Mouse (Mus musculus) forebrain, embryonic 12.5 days (tissue): ENCODE results near the gene Cidec. TPM values are rescaled to one million over a fixed set of nuclear protein-coding genes. Genes with fewer than 3 reads are reported as not detected.

Experiments used
- ATAC-seq: fragments of 200-750 bp; cut with Nextera tagmentation; 2 replicates; pipeline ENCODE4 v1.8.0; 2017; ENCODE audit warnings: moderate TSS enrichment; ENCODE audit not compliant: low FRiP score
- H3K27ac ChIP-seq: fragments of 300-500 bp; sonication (generic); 2 replicates; pipeline ENCODE4 v1.5.1; 2016; ENCODE audit warnings: mild to moderate bottlenecking
- H3K27me3 ChIP-seq: fragments of 300-500 bp; sonication (generic); 2 replicates; pipeline ENCODE4 v1.6.1; 2016; ENCODE audit warnings: mild to moderate bottlenecking
- H3K36me3 ChIP-seq: fragments of 300-500 bp; sonication (generic); replicated peaks from 2 replicates; pipeline ENCODE4 v1.6.1; 2016; ENCODE audit warnings: mild to moderate bottlenecking
- H3K4me1 ChIP-seq: fragments of 300-500 bp; sonication (generic); 2 replicates; pipeline ENCODE4 v1.6.1; 2016
- H3K4me2 ChIP-seq: fragments of 300-500 bp; sonication (generic); 2 replicates; pipeline ENCODE4 v1.6.1; 2016; ENCODE audit warnings: mild to moderate bottlenecking, moderate library complexity
- H3K4me3 ChIP-seq: fragments of 300-500 bp; sonication (generic); replicated peaks from 2 replicates; pipeline ENCODE4 v1.5.1; 2016; ENCODE audit warnings: mild to moderate bottlenecking
- H3K9ac ChIP-seq: fragments of 300-500 bp; sonication (generic); 2 replicates; pipeline ENCODE4 v1.6.1; 2016; ENCODE audit warnings: mild to moderate bottlenecking
- H3K9me3 ChIP-seq: fragments of 300-500 bp; sonication (generic); 2 replicates; pipeline ENCODE4 v1.6.1; 2016
- WGBS: fragments of 180-500 bp; shearing (Covaris S2); methylation state at CpG from one replicate; pipeline ENCODE4 v1.1.7; 2016; 5-methylcytosine and 5-hydroxymethylcytosine counted together
- polyA plus RNA-seq: library from polyadenylated mRNA; unstranded; fragments of >200 nt; fragmentation: Nextera tagmentation; extraction: Ambion mirVana; gene quantifications from 2 replicates; pipeline ENCODE4 v1.2.1, GENCODE M21; 2016

The Cidec gene
- polyA plus RNA-seq, 1 experiment from 2014 or later, result not detected

DNA sequence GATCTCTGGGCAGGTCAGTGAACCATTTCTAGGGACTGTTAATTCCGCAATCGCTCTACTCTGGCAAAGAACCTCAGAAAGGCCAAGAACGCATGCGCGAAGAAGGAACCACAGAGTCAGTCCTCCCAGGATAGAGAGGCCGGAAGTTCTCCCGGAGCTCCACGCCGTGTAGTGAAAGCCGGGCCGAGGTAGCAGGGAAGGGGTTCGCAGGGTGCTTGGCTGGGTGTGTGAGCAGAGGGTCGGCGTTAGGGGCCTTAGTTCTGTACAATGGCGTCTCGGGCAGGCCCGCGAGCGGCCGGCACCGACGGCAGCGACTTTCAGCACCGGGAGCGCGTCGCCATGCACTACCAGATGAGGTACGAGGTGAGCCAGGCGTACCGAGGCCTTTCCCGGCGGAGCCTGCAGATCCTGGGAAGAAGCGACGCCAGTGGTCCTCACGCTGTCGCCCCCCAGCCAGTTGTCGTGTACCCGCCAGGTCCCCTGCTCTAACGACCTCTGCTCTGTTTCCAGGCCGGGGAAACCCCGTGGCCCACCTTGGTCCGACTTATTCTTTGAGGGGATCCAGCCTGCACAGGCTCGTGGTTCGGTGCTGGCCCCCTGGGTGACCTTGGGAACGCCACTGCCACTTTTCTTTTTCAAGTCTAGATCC lies 7.0 kb upstream of the Cidec start, which contains the start of gene Jagn1:
TSS of gene Jagn1 (plus strand) at position 128 of the 649 bp plus-strand sequence.
- peaks cover 9% of the 10 kb centered on the region for H3K4me1 ChIP-seq
- H3K9me3 ChIP-seq, result no peaks in the 10 kb centered on the region
- peak within 1 kb of the TSS; percentile 43 for H3K27ac ChIP-seq
- ATAC-seq, result peak; percentile 95
- peak within 1 kb of the TSS; percentile 68 for H3K4me3 ChIP-seq
- H3K9ac ChIP-seq, result peak within 1 kb of the TSS; percentile 90
- H3K27me3 ChIP-seq, result no peaks in the 10 kb centered on the region
- peaks cover 22% of the 10 kb centered on the region for H3K36me3 ChIP-seq
- WGBS, result under 1% methylated on average over 45 of the region's 45 CpGs
- peak within 1 kb of the TSS; percentile 88 for H3K4me2 ChIP-seq

DNA sequence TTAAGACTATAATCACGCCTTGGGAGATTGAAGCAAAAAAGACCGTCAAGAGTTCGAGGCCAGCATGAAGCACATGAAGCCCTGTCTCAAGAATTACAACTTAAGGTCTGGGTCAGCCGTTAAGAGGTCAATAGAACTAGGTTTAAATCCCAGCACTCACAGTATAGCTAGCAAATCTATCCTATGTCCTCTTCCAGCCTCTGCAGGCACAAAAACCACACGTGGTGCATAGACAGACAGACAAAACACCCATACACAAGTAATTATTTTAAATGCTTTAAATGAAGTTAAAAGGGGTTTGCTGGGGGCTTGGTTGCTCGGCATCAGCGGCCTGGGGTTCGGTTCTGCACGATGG lies 6.5 kb upstream of the Cidec start:
- Histone ChIP-seq H3K27ac (no peak overlapping the region), H3K27me3 (no peaks in the 10 kb centered on the region), H3K4me1 (peaks cover 9% of the 10 kb centered on the region), H3K9me3 (no peaks in the 10 kb centered on the region), H3K4me3 (peak overlapping the region; percentile 68), H3K36me3 (peaks cover 17% of the 10 kb centered on the region), H3K4me2 (peak overlapping the region; percentile 88), H3K9ac (peak overlapping the region; percentile 90)
- ATAC-seq, result peak; percentile 30; the same call in 1 of the 2 replicates
- WGBS, result 41% methylated on average over 9 of the region's 9 CpGs

DNA sequence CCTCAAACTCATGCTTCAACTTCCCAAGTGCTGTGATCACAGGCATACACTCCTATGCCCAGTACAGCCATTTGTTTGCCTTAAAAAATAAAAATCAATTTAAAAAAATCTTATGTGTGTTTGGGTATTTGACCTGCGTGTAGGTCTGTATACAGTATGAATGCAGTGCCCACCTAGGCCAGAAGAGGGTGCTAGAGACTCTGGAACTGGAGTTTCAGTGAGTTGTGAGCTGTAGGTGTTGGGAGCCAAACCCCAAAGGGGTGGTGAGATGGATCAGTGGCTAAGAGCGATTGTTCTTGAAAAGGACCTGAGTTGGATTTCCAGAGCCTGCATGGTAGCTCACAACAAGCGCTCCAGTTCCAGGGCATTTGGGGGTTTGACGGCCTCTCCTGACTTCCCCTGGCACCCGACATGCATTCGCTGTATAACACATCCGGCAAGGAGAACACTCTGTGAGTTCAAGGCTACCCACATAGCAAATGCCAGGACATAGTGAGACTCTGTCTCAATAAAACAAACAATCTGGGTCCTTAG lies 5.7 kb upstream of the Cidec start:
- no peak for ATAC-seq
- Histone ChIP-seq H3K4me2 (no peak overlapping the region), H3K9ac (no peak overlapping the region), H3K27me3 (no peaks in the 10 kb centered on the region), H3K27ac (no peak overlapping the region), H3K4me3 (no peak overlapping the region), H3K4me1 (peaks cover 9% of the 10 kb centered on the region), H3K36me3 (peaks cover 9% of the 10 kb centered on the region), H3K9me3 (no peaks in the 10 kb centered on the region)
- WGBS, result 51% methylated on average over 7 of the region's 7 CpGs

GRCm38 (mm10) chr6:113440686-113441085 lies 5.1 kb upstream of the Cidec start:
- ATAC-seq, result no peak
- Histone ChIP-seq H3K27me3 (no peaks in the 10 kb centered on the region), H3K27ac (no peak overlapping the region), H3K9me3 (no peaks in the 10 kb centered on the region), H3K4me3 (no peak overlapping the region), H3K36me3 (peaks cover 6% of the 10 kb centered on the region; the same call in 1 of the 2 replicates), H3K9ac (no peak overlapping the region), H3K4me2 (no peak overlapping the region), H3K4me1 (peaks cover 9% of the 10 kb centered on the region)
- WGBS, result 86% methylated on average over 3 of the region's 3 CpGs

DNA sequence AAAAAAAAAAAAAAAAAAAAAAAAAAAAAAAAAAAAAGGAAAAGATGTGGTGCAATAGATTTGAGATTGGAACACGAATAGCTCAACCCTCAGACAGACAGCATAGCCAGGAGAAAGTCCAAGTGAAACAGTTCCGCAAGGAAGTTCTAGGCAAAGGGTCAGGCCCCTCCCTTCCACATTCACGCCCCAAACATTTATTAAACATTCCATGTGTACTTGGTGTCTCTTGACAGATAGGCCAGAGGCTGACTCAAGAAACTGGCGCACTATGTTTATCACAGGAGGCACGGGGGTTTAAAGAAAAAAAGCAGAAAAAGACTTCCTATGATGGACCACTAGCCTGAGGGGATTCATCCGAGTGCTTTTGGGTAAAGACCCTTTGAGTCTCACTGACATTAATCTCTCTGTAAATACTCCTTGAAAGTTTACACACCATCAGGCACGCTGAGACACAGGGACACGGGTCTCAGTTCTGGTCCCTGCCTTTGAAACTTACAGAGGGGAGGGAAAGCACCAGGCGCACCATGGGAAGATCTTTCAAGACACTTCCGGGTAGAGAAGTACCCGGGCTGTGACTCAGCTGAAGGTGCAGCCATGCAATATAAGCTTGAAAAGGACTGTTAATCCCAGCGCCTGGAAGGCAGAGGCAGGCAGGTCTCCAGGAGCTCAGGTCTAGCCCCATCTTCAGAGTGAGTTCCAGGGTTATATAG lies 3.3 kb upstream of the Cidec start:
- Histone ChIP-seq H3K4me2 (no peak overlapping the region), H3K4me3 (no peak overlapping the region), H3K27ac (no peak overlapping the region), H3K36me3 (no peaks in the 10 kb centered on the region), H3K4me1 (peaks cover 9% of the 10 kb centered on the region), H3K9ac (no peak overlapping the region), H3K27me3 (no peaks in the 10 kb centered on the region), H3K9me3 (no peaks in the 10 kb centered on the region)
- no peak for ATAC-seq
- WGBS, result 68% methylated on average over 12 of the region's 12 CpGs

DNA sequence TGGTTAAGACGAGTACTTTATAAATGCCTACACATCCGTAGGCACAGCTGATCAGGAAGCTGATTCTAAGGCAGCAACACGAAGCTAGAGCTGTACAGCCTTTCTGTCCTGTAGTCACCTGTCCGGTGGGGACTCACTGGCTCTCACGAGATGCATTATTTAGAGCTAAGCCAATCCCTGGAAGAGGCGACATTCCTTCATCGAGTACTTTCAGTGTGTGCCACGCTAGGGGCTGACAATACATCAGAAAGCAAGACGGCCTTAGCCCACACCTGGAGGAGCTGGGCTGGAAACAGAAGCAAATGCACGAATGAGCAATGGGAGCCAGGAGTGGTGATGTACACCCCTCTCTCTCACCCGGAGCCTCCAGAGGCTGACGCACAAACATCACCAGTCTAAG lies 1.6 kb upstream of the Cidec start:
- H3K9me3 ChIP-seq, result no peaks in the 10 kb centered on the region
- H3K27me3 ChIP-seq, result no peaks in the 10 kb centered on the region
- no peaks in the 10 kb centered on the region for H3K4me1 ChIP-seq
- H3K36me3 ChIP-seq, result no peaks in the 10 kb centered on the region
- H3K4me2 ChIP-seq, result no peak overlapping the region
- no peak overlapping the region for H3K9ac ChIP-seq
- no peak overlapping the region for H3K4me3 ChIP-seq
- no peak for ATAC-seq
- WGBS, result 79% methylated on average over 12 of the region's 12 CpGs
- no peak overlapping the region for H3K27ac ChIP-seq

DNA sequence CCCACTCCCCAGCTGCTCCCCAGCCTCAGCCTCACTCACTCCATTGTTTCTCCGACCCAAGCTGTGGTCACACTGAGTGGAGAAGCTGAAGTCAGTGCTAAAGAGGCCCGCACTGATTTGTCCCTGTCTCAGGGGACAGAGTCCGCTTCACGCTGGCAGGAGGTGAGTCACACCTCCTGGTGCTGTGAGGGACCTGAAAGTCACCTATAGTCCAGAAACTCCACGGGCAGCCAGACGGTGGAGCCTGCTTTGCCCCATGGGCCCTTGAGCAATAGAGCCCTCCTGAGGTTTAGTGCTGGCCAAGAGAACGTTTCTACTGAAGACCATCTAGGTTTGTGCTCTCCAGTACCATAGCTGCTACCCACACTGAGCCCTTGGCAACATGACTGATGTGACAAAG lies 869 bp downstream of the Cidec start:
- no peaks in the 10 kb centered on the region for H3K4me1 ChIP-seq
- 79% methylated on average over 7 of the region's 7 CpGs for WGBS
- H3K9me3 ChIP-seq, result no peaks in the 10 kb centered on the region
- H3K27ac ChIP-seq, result no peak overlapping the region
- no peaks in the 10 kb centered on the region for H3K27me3 ChIP-seq
- ATAC-seq, result no peak
- no peak overlapping the region for H3K4me3 ChIP-seq
- no peaks in the 10 kb centered on the region for H3K36me3 ChIP-seq
- H3K4me2 ChIP-seq, result no peak overlapping the region
- H3K9ac ChIP-seq, result no peak overlapping the region

- Histone ChIP-seq H3K4me3 (no peak overlapping the region), H3K36me3 (no peaks in the 10 kb centered on the region), H3K9ac (no peak overlapping the region), H3K27me3 (no peaks in the 10 kb centered on the region), H3K27ac (no peak overlapping the region), H3K4me1 (no peaks in the 10 kb centered on the region), H3K9me3 (no peaks in the 10 kb centered on the region), H3K4me2 (no peak overlapping the region)
- 85% methylated on average over 3 of the region's 3 CpGs for WGBS
- no peak for ATAC-seq
Measured at GRCm38 (mm10) chr6:113433661-113434060, 1.9 kb downstream of the Cidec start.

DNA sequence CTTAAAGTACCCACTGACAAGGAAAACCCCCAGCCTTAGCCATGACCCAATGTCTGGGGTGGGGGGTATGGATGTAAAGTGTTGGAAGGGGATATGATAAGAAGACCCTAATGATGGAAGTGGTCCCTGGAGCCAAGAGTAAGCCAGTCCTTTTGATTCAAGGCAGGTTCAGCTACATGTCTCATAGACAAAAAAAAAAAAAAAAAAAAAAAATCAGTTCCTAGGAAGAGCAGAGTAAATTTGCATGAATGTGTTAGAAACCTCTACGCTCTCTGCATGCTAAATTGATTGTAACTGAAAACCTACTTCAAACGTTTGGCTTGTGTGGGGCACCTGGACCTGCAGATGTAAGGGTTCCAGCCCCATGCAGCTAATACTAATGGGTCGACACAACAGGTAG lies 3.8 kb downstream of the Cidec start:
- WGBS, result 76% methylated on average over 3 of the region's 3 CpGs
- no peak overlapping the region for H3K9ac ChIP-seq
- H3K4me3 ChIP-seq, result no peak overlapping the region
- no peaks in the 10 kb centered on the region for H3K4me1 ChIP-seq
- H3K27me3 ChIP-seq, result no peaks in the 10 kb centered on the region
- H3K36me3 ChIP-seq, result no peaks in the 10 kb centered on the region
- no peak overlapping the region for H3K4me2 ChIP-seq
- peaks cover 6% of the 10 kb centered on the region; the same call in 1 of the 2 replicates for H3K9me3 ChIP-seq
- no peak overlapping the region for H3K27ac ChIP-seq
- no peak for ATAC-seq

DNA sequence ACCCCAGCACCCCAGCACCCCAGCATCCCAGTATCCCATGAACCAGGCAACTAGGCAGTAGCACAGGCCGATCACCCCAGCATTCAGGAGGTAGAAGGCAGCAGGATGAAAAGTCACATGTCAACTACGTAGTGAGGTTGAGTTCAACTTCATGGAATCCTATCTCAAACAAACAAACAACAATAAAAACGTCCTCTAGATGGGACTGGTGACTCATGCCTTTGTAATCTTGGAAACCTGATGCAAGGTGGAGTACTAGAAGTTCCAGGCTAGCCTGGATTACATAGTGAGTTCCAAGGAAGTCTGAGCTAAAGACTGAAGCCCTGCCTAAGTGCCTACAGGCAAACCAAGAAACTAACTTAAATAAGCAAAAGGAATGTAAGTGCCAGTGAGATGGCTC lies 4.7 kb downstream of the Cidec start:
- no peaks in the 10 kb centered on the region for H3K36me3 ChIP-seq
- no peak overlapping the region for H3K4me3 ChIP-seq
- H3K27ac ChIP-seq, result no peak overlapping the region
- peaks cover 6% of the 10 kb centered on the region; the same call in 1 of the 2 replicates for H3K9me3 ChIP-seq
- 71% methylated on average over 3 of the region's 3 CpGs for WGBS
- ATAC-seq, result no peak
- H3K27me3 ChIP-seq, result no peaks in the 10 kb centered on the region
- no peak overlapping the region for H3K9ac ChIP-seq
- no peak overlapping the region for H3K4me2 ChIP-seq
- H3K4me1 ChIP-seq, result no peaks in the 10 kb centered on the region

DNA sequence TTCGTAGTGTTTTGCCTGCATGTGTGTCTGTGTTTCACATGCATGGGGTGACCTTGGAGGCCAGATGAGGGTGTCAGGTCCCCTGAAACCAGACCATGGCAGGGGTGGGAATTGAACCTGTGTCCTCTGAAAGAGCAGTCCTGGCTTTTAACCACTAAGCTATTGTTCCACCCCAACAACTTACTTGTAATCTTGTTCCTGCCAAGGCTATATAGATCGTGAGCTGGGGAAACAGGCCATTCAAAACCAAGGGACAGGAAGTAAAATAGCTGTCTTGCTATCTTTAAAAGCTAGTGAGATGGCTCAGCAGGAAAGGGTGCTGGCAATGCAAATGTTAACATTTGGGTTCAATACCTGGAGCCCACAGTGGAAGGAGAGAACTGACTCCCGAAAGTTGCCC lies 5.6 kb downstream of the Cidec start:
- H3K4me2 ChIP-seq, result no peak overlapping the region
- H3K9ac ChIP-seq, result no peak overlapping the region
- no peaks in the 10 kb centered on the region for H3K36me3 ChIP-seq
- H3K27ac ChIP-seq, result no peak overlapping the region
- ATAC-seq, result no peak
- no peaks in the 10 kb centered on the region for H3K4me1 ChIP-seq
- 80% methylated on average over 3 of the region's 3 CpGs for WGBS
- H3K27me3 ChIP-seq, result no peaks in the 10 kb centered on the region
- peaks cover 6% of the 10 kb centered on the region; the same call in 1 of the 2 replicates for H3K9me3 ChIP-seq
- no peak overlapping the region for H3K4me3 ChIP-seq

DNA sequence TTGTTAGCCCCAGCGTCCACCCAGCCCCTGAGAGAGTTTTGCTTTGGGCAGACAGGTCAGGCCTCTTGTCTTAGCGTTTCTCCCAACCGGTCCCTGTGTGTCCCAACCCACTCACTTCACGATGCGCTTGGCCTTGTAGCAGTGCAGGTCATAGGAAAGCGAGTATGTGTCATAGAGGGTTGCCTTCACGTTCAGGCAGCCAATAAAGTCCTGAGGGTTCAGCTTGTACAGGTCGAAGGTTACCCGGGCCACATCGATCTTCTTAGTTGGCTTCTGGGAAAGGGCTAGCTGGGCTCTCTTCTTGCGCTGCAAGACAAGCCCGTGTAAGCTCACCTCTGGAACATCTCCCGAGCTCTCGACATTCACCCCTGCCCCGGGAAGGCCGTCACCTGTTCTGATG lies 7.6 kb downstream of the Cidec start:
- no peak for ATAC-seq
- 94% methylated on average over 16 of the region's 16 CpGs for WGBS
- no peak overlapping the region for H3K9ac ChIP-seq

More for the DNA sequence above, 7.6 kb downstream of the Cidec start:
- H3K27ac ChIP-seq, result no peak overlapping the region
- H3K9me3 ChIP-seq, result peaks cover 6% of the 10 kb centered on the region; the same call in 1 of the 2 replicates
- H3K36me3 ChIP-seq, result no peaks in the 10 kb centered on the region
- no peak overlapping the region for H3K4me2 ChIP-seq
- no peak overlapping the region for H3K4me3 ChIP-seq
- H3K4me1 ChIP-seq, result no peaks in the 10 kb centered on the region
- H3K27me3 ChIP-seq, result no peaks in the 10 kb centered on the region
